Mouse (Mus musculus) left cerebral cortex, adult 8-10 months (tissue): Measurements from ENCODE around the gene Xlr4a. TPM values are rescaled to one million over a fixed set of nuclear protein-coding genes. Genes with fewer than 3 reads are reported as not detected.
"Not testable (repeated sequence)": the region's sequence is repeated elsewhere in the genome, so short reads cannot be mapped to it uniquely, and the experiment has no call there.

Source experiments
- DNase-seq, 2 experiments: peaks; one replicate each; pipeline ENCODE4 v3.0.0; 2022; ENCODE audit warnings: low spot score in 2 of 2
- total RNA-seq, 4 experiments: library from RNA; stranded (reverse); gene quantifications; 2 replicates each; pipeline ENCODE4 v1.2.4; 2022

The Xlr4a gene
- total RNA-seq = 1 to 10 TPM in 1 of 4 experiments, under 1 TPM in 1, not detected in 2; 0.62 to 3.0 TPM

GRCm38 (mm10) chrX:73082267-73083055, at the start of gene Xlr4a:
Gene Xlr4a, minus strand, starts transcription at chrX:73082478.
- DNase-seq = not testable (repeated sequence)

GRCm38 (mm10) chrX:73122859-73123829, 40.9 kb upstream of the Xlr4a start:
- not testable (repeated sequence) for DNase-seq

- not testable (repeated sequence) for DNase-seq
Measured at GRCm38 (mm10) chrX:73116747-73117146, 34.5 kb upstream of the Xlr4a start, which contains the start of gene Gm14685. Gene Gm14685, plus strand, starts transcription at chrX:73117047.

GRCm38 (mm10) chrX:73096941-73097508, 14.7 kb upstream of the Xlr4a start, which contains the start of gene Xlr3a:
Gene Xlr3a, minus strand, starts transcription at chrX:73097095.
- not testable (repeated sequence) for DNase-seq

GRCm38 (mm10) chrX:73066765-73067312, 15.4 kb downstream of the Xlr4a start:
- DNase-seq = not testable (repeated sequence)

GRCm38 (mm10) chrX:73064415-73064793, 17.9 kb downstream of the Xlr4a start, which contains the start of gene Pnma3:
Gene Pnma3, plus strand, starts transcription at chrX:73064787.
- DNase-seq = no peak

GRCm38 (mm10) chrX:73063512-73064414, 18.5 kb downstream of the Xlr4a start:
- peak; percentile 5 to 33 for DNase-seq

GRCm38 (mm10) chrX:73062323-73062722, 20.0 kb downstream of the Xlr4a start:
- no peak for DNase-seq

GRCm38 (mm10) chrX:73061528-73061927, 20.8 kb downstream of the Xlr4a start:
- DNase-seq = no peak

GRCm38 (mm10) chrX:73053860-73054563, 28.3 kb downstream of the Xlr4a start:
- peak; percentile 86 to 89 for DNase-seq

- no peak for DNase-seq
Measured at GRCm38 (mm10) chrX:73039666-73040065, 42.6 kb downstream of the Xlr4a start.

- DNase-seq = no peak
Measured at GRCm38 (mm10) chrX:73038831-73039230, 43.4 kb downstream of the Xlr4a start.

- no peak for DNase-seq
Measured at GRCm38 (mm10) chrX:73037003-73037402, 45.3 kb downstream of the Xlr4a start, which contains the start of gene Pnma5. Gene Pnma5, minus strand, starts transcription at chrX:73037103.

Other genes with a start within 250 kb of the Xlr4a start
- 10 to 100 TPM; 51.6 to 59.8 (median 55.7) TPM for gene Cetn2, start 164.1 kb downstream of the Xlr4a start, total RNA-seq
- 10 to 100 TPM; 24.5 to 31.2 (median 28.4) TPM for gene Nsdhl, start 163.9 kb downstream of the Xlr4a start, total RNA-seq
- gene Zfp185, start 95.1 kb downstream of the Xlr4a start, total RNA-seq = 1 to 10 TPM in 2 of 4 experiments, under 1 TPM in 2; 0.76 to 1.5 (median 1.0) TPM
- under 1 TPM in 3 of 4 experiments, not detected in 1; 0.23 to 0.33 (median 0.23) TPM for gene Pnma5, start 45.4 kb downstream of the Xlr4a start, total RNA-seq
- 10 to 100 TPM; 15.9 to 21.3 (median 17.6) TPM for gene Pnma3, start 17.7 kb downstream of the Xlr4a start, total RNA-seq
- 1 to 10 TPM in 3 of 4 experiments, under 1 TPM in 1; 0.65 to 6.2 (median 2.9) TPM for gene Xlr3a, start 14.6 kb upstream of the Xlr4a start, total RNA-seq
- gene Gm14685, start 34.6 kb upstream of the Xlr4a start, total RNA-seq = under 1 TPM in 3 of 4 experiments, not detected in 1; 0.42 to 0.91 (median 0.91) TPM
- not detected for gene Xlr5b, start 66.3 kb upstream of the Xlr4a start, total RNA-seq
- gene DXBay18, start 67.0 kb upstream of the Xlr4a start, total RNA-seq = 1 to 10 TPM in 2 of 4 experiments, under 1 TPM in 2; 0.53 to 1.7 (median 0.81) TPM
- not detected for gene Spin2d, start 94.5 kb upstream of the Xlr4a start, total RNA-seq
- gene Xlr3b, start 109.7 kb upstream of the Xlr4a start, total RNA-seq = 10 to 100 TPM in 1 of 4 experiments, 1 to 10 TPM in 2, under 1 TPM in 1; 0.65 to 13.8 (median 4.2) TPM
- gene Xlr4b, start 131.9 kb upstream of the Xlr4a start, total RNA-seq = 1 to 10 TPM in 2 of 4 experiments, not detected in 2; 1.4 to 2.1 TPM
- 10 to 100 TPM; 13.1 to 16.9 (median 14.0) TPM for gene F8a, start 145.8 kb upstream of the Xlr4a start, total RNA-seq
- under 1 TPM in 1 of 4 experiments, not detected in 3; 0.43 TPM for gene Xlr4c, start 160.7 kb upstream of the Xlr4a start, total RNA-seq
- not detected for gene Xlr3c, start 182.9 kb upstream of the Xlr4a start, total RNA-seq
- gene Xlr5a, start 210.5 kb upstream of the Xlr4a start, total RNA-seq = under 1 TPM in 1 of 4 experiments, not detected in 3; 0.33 TPM
- not detected for gene Xlr5c, start 210.5 kb upstream of the Xlr4a start, total RNA-seq